Mouse (Mus musculus): Measurements from ENCODE around the gene Cacna1d.

The Cacna1d gene

DNA sequence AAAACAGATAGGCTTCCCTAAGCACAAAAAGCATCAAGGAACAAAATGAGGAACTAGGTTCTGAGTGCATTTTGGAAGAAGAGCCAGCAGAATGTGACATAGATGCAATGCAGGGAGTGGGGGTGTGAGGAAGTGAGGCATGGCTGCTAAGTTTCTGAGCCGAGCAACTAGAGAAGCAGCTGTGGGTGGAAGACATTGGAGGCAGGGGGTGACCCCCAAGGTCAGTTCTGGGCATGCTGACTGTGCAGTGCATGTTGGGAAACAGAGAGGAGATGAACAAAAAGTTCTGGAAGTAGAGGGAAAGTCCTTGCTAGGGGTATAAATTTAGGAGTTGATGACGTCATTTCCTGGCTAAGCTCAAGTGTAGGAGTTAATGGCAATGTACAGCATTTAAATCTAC is 33.4 kb downstream of the Cacna1d start:
- peak in 1 of 2 experiments; percentile 11 for DNase-seq

DNA sequence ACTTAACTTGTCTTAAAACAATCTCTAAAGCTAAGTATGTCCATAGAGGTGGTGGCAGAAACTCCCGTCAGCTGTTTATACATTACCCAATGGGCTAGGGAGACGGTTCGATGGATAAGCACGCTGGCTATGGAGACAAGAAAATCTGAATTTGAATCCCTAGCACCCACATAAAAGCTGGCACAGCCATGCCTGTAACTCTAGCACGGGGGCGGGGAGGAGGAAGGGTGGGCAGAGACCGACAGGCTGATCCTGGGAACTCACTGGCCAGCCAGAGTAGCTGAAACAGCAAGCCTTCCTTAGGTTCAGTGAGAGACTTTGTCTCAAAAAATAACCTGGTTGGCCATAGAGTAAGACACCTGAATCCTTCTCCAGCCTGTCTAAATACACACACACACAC is 33.8 kb downstream of the Cacna1d start:
- DNase-seq, result no peak

DNA sequence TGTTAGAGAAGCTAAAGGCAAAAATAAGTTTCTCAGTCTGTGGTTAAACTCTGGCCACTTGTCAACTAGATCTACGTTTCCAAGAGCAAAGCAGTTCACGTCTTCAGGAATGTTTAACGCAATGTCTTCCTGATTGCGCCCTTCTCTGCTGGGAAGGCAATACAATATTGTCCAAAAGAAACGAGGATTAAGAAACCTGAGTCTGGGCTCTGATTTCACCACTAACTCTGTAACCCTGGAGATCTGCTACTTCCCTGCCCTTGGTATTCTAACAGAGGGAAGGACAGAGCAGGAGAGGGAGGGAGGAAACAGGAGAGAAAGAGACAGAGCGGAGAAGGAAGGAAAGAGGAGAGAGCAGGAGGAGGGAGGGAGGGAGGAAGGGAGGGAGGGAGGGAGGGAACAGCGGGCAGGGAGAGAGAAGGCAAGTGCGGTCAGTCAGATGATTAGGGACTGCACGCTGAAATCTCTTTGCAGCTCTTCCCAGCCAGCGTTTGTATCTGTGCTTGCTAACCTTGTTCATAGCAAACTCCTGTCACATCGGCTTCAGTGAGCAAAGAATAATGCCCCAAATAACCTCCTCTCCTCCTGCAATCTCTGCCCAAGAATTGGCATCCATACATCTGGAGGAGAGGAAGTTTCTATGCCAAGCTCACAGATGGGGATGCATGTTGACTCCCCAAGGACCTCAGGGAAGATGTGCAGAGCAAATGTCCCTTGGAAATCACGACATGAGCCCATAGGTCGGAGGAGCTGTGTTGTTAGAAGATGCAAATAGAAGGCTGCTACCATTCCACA is 35.3 kb downstream of the Cacna1d start:
- no peak for DNase-seq

DNA sequence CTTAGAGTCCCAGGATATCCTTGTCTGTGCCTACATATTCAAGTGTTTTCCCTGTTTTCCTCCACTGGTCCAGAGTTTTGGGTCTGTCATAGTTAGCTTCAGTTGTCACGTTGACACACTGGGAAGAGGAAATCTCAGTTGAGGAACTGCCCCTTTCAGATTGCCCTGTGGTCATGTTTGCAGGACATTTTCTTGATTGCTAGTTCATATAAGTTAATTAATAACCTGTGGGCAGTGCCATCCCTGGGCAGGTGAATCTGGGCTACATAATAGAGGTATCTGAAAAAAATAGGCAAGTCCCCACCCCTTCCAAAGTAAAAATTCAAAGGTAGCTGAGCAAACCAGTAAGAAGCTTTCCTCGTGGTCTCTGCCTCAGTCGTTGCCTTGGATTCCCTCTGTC is 51.3 kb downstream of the Cacna1d start:
- no peak for DNase-seq

DNA sequence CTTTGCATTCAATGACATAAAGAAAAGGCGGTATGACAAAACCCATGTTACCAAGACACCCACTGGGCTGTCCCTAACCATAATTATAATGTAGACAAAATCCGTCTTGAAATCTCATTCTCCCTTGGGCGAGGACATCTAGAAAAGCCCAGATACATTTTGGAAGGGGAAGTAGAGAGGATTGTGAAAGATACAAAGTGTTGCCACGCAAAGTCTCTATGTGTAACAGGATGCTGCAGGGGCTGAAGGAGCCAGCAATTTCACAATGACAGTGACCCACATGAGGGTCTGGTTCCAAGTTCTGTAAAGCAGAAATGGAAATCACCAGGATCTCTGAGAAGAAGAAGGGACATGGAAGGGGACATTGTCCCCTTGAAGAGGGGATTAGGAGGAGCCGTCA is 55.9 kb downstream of the Cacna1d start:
- no peak for DNase-seq

DNA sequence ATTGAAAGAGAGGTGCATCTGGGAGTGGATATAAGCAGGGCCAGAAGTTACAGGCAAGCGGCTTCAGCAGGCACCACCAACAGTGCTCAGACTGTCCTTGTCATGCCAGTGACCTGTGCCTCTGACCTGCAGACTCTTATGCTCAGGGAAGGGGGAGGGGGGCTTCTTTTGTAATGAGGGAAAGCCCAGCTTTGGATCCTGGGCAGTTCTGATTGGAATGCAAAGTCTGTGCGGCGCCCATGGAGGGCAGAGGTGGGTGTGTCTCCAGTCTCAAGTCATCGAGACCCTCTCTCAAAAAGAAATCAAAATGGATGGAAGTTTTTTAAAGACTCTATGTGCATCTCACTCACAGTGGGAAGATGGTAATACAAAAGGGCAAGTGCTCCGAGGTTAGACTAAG is 60.8 kb downstream of the Cacna1d start:
- DNase-seq, result no peak

DNA sequence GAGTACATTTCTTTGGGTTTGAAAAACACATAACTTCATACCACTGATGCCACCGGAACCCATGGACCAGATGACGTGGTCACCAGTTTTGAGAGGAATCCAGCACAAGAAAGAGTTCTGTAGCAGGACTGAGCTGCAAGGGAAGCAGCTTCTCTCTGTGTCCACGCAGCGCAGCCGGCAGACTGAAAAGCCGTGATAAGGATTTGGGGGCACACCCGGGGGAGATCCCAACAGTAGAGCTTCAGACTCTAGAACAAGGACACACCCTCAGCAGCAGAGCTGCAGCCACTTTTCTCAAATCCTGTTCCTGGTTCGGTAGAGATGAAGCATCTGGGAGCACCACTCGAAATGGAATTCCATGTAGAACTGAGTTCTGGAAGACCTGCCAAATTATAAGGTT is 61.2 kb downstream of the Cacna1d start:
- DNase-seq, result no peak

DNA sequence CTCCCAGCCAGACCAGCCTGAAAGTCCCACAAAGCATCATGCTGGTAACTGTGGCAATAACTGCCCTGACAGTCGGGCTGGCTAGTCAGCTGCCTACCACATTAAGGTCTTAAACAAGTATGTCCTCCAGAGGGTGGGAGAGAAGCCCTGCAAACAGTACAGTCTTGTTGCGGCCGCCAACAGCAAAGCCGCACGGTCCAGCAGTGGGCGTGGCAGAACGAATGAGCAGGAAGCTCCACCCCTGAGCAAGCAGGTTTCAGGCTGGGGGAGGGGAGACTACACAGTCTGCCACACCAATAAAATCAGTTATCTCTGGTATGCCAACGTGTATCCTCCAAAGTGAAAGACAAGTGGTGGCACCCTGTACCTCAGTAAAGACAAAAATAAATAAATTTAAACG is 61.6 kb downstream of the Cacna1d start:
- no peak for DNase-seq

DNA sequence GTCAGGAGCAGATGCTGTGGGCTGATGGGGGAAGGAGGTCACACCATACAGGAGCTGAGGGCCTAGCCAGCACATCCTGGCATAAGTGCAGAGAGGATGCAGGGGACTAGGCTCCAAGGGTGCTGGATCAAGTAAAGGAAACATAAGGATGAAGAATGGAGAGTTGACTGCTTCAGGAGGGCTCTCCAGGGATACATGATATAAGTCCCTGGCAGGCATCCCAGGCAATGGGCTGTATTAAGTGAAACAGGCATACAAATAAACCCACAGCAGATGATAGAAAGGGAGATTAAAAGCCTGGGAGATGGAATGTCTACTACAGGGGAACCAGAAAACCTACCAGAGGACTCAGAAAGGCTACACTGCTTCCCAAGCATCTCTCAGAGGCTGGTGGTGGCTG is 62.5 kb downstream of the Cacna1d start:
- DNase-seq, result no peak

DNA sequence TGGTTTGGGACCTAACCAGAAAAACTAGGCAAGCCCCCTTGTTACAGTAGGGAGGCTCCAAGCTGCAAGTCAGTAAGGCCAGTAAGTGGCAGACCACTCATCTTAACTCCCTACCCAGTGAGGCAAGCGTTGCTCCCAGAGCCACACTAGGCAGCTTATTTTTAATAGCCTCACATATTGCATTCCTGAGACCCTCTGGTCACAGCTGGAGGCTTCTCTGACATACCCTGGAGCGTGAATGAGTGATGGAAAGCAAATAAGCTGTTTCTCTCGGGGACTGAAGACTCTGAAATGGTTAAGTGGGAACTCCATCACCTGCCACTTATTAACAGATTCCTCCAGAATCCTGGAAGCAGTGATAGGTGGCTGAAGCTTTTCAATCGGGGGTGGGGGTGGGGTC is 65.4 kb downstream of the Cacna1d start:
- DNase-seq, result no peak

DNA sequence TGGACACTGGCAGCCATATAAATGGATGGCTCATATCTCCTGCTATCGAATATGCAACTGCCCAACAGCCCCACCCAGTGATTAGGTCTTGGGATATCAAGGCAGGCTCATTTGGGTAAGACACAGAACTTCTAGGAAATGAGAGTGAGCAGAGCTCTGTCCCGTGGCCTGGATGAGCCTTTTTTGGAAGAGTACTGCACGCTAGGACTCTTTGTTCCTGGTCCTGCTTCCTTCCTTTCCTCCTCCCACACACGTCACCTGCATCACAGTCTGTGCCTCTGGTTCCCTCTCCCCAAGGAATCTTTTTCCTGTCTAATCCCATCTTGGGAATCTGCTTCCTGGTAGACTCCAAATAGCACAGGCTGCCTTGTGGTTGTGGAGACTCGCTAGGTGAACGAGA is 66.1 kb downstream of the Cacna1d start:
- no peak for DNase-seq

DNA sequence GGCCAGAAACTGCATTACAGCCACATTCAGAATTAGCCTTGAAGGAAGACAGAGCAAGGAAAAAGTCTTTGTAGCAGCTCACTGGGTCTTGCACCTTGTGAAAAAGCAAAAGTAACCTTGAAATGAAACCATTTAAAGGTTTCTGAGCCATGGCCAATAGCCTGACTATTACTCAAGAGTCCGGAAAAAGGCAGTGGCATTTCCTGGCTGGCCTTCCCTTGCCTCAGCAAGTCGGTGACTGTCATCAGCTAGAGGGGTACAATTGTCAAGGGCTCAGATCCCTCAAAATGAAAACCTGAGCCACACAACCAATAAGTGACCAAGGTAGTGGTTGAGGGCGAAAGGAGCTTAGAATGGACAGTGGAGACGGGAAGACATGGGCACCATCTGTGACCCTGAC is 66.6 kb downstream of the Cacna1d start:
- DNase-seq, result no peak

DNA sequence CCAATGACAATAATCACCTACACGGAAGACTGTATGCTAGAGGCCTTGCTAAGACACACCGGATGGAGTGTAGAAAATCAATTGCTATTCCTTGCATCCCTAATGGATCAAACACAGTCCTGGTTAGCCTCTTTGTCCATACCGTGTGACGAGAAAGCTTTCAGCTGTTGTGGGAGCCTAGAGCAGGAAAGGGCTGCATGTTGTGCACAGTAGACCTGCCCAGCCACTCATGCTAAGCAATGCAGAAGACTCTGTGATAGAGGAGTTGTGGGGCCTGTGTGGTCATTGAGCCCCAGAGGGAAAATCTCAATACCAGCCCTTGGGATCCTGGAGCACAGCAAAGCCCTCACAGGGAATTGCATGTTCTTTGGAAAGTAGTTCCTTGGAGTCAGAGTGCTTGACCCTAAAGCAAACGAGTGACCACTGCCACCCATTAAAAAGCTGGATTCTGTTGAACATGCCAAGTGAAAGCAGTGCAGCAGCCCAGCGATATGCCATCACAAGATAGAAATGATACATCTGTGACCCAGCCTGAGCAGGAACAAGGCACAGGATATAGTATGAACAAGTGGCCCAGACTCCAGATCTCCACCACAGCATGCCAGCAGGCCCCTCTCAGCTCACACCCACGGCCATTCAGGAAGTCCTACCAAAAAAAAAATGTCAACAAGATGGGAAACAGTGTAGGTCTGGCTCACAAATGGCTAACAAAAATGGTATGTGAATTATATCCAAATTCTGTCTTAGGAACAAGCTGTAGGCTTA is 68.7 kb downstream of the Cacna1d start:
- DNase-seq, result no peak

DNA sequence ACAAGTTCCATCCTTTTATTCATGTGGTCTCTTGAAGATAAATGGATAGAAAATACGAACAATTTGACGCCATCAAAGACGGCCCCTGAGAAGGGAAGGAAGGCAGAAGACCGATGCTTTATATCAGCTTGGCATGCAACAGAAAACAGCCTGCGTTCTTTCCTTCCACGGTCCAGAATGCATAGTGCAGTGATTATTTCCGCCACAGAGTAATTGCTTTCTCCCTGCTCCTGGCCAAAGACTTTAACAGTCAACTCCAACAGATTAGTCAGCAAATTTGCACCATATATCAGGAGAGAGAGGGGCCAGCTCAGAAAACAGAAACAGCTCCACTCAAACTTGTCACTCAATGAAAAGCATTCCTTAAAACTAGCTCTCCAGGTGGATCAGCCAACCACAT is 71.8 kb downstream of the Cacna1d start:
- no peak for DNase-seq

DNA sequence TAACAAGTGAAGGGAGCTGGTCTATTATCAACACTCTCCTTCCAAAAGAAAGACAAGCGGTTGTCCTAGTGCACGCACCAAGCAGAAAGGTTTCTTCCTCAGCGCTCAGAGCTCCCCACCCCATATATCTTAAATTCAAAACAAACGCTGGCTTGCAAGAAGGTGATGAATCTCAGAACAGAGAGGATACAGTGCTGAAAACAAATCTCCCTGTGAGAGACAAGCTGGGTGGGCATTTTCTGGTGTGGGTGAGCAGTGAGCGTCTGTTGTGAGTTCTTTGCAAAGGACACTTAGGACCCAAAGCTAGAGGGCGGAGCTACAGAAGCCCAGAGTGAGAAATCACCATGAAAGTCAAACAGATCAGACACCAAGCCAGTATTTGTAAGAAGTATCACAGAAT is 72.2 kb downstream of the Cacna1d start:
- DNase-seq, result no peak

DNA sequence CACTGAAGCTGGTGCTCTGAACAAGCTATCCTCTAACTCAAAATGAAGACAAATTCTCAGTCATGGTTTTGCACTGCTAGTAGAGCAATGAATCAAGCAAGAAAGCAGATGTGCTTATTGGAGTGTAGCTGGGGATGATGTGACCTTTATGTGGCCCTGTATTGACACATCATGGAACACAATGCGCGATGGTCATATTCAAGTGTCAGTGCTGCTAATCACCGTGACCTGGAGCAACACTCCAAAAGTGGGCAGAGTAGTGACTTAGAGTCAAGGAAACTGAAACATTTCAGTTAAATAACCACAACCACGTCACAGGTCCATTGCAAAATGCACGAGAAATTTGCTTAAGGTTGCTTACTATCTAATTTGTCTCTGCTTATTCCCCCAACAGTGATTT is 75.4 kb downstream of the Cacna1d start:
- no peak for DNase-seq

DNA sequence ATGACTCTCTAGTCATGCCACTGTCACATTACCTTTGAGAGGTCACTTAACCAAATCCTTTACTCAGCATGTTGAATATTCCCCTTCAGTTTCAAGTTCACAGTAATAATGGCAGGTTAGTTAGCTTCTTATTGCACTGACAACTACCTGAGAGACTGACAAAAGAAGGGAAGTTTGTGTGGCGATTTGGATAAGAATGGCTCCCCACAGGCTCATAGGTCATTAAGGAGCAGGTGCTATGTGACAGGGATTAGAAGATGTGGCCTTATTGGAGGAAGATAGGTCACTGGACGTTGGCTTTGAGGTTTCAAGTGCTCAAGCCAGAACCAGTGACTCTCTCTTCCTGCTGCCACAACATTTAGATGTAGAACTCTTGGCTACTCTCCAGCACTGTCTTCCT is 77.1 kb downstream of the Cacna1d start:
- no peak for DNase-seq

DNA sequence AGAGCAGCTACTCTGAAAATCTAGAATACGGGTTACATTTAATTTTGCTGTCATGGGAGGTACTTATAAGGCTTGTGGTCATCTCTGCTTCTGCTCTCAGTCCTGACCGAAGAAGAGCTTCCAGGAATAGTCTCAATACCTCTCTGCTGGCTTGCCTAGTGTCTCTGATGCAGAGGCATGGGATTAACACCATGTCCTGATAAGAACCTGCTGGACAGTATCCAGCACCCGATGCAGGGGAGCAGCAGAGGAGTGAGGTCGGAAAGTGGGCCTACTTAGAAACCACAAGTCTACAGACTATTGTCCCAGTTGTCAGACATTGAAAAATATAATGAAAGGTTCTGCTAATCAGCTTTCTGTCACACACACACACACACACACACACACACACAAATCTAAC is 81.9 kb downstream of the Cacna1d start:
- no peak for DNase-seq

DNA sequence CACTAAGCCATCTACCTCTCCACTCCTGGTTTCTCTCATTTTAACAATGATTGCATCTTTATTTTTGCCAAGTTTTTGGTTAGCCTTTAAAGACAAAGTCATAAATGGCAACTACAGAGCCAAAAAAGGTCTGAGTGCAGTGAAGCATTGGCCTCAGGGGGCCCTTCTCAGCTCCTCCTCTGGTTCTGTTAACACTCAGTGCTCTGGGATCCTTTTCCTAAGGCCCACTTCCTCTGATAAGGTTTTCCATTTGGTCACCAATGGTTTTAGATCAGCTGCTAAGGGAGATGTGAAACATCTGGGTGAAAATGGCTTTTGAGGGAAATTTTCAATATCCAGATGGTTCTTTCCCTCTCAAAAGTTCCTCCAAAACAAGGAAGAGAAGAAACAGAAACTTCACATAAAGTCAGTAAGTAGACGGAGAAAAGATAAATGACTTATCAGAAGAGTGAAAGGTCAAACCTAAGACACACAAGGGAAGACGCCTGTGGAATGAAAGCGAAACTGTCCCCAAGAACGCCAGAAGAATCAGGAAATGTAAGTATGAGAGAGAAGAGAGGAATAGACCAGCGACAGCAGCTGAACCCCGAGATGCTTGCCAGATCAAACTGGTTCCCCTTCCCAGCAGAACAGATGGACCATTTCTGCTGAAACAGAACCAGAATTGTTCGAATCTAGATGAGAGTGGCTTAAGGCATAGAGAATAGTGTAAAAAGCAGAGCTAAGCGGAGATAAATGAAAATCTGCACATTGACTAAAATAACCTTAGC is 85.6 kb downstream of the Cacna1d start:
- no peak for DNase-seq

DNA sequence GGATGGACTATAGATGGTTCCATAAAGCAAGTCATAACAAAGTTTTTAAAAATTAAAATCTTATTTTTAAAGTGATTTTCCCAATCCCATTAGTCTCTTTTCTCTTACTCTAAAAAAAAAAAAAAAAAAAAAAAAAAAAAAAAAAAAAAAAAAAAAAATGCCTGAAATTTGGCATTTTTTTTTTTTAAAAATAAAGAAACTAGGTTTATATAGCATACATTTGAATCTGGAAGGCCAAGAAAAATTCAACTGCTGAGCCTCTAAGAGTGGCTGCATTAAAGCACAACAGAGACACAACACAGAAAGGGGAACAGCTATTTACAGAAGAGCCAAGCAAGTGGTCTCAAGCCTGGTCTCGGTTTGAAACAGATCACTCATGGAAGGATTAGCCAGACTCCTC is 112.9 kb downstream of the Cacna1d start:
- no peak for DNase-seq

DNA sequence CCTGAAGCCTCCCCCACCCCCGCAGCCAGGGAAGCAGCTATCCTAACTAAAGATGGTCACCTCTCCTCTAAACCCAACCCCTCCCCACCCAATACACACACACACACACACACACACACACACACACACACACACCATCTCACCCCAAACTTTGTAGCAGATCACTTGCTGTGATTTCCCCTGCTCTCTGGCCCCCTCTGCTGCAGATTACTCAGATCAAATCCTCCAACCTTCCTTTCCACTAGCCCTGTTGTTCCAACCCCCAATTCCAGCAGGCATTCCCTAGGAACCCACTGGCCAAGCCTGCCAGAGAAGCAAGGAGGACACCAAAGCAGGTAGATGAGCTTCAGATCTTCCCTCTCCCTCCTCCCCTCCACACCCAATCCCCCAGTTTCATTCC is 118.4 kb downstream of the Cacna1d start:
- no peak for DNase-seq

DNA sequence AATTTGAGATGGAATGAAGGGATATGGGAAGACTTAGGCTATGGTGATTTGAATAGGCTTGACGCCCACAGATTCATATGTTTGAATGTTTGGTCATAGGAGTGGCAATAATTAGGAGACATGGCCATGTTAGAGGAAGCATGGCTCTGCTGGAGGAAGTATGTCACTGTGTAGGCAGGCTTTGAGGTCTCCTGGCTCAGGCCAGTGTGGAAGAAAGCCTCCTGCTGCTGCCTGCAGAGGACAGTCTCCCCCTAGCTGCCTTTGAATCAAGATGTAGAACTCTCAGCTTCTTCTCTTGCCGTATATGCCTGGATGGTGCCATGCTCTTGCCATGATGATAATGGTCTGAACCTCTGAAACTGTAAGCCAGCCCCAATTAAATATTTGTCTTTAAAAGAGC is 120.2 kb downstream of the Cacna1d start:
- DNase-seq, result no peak

DNA sequence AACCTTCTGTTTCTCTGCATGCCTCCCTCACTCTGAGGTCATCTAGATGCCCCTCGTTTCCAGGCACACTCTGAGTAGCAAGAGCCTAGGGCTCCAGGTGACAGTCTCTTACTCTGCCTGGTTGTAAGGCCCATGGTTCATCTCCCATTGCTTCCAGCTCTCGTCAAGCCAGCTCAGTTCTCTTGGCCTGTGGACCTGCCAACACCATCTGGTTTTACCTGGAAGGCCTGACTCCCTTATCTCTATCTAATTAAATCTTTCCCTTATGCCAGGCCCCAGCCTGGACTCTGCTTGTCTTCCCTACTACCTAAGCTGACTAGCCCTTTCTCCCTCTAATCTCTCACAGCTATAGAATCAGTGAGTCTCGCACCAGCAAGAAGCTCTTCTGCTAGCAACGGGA is 124.2 kb downstream of the Cacna1d start:
- no peak for DNase-seq

DNA sequence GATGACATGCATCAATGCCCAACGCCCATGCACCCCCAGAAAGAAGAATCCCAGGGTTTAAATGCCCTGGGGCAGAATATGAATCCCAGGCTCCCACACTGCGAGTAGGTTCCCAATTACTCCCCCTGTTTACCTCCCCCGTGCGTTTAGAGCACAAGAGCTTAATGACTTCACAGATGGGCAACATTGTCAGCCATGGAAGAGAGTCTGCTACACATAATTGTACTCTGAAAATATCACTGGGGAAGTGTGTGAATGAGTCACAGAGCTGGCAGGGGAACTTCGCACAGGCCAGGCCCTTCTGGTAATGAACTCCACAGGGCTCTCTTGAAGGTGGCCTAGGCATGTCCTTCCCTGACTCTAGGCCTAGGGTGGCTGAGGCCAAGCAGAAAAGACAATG is 125.4 kb downstream of the Cacna1d start:
- no peak for DNase-seq

All from thymus, postnatal 36 days (tissue).